Mouse (Mus musculus): ENCODE measurements around the gene Rnasek.

Gene Rnasek

GRCm38 (mm10) chr11:70218039-70218438 is 21.6 kb downstream of the Rnasek start:
- in situ Hi-C loops (cut with MboI): no loop called here

- in situ Hi-C loops (cut with MboI): no loop called here
Measured at GRCm38 (mm10) chr11:70216103-70216502, 23.5 kb downstream of the Rnasek start.

GRCm38 (mm10) chr11:70215301-70215700 is 24.3 kb downstream of the Rnasek start:
- in situ Hi-C loops (cut with MboI): no loop called here

- in situ Hi-C loops (cut with MboI): no loop called here
Measured at GRCm38 (mm10) chr11:70214856-70215209, 24.8 kb downstream of the Rnasek start.

- in situ Hi-C loops (cut with MboI): no loop called here
Measured at GRCm38 (mm10) chr11:70214191-70214855, 25.3 kb downstream of the Rnasek start.

GRCm38 (mm10) chr11:70213736-70214135 is 25.9 kb downstream of the Rnasek start:
- in situ Hi-C loops (cut with MboI): no loop called here

GRCm38 (mm10) chr11:70212896-70213295 is 26.7 kb downstream of the Rnasek start:
- in situ Hi-C loops (cut with MboI): no loop called here

GRCm38 (mm10) chr11:70212423-70212822 is 27.2 kb downstream of the Rnasek start, which contains the start of gene Slc16a11:
Gene Slc16a11, plus strand, starts transcription at chr11:70212752.
- in situ Hi-C loops (cut with MboI): no loop called here

GRCm38 (mm10) chr11:70211972-70212371 is 27.7 kb downstream of the Rnasek start:
- in situ Hi-C loops (cut with MboI): no loop called here

GRCm38 (mm10) chr11:70210681-70211080 is 29.0 kb downstream of the Rnasek start:
- in situ Hi-C loops (cut with MboI): no loop called here

- in situ Hi-C loops (cut with MboI): no loop called here
Measured at GRCm38 (mm10) chr11:70208778-70209388, 30.8 kb downstream of the Rnasek start.

- in situ Hi-C loops (cut with MboI): no loop called here
Measured at GRCm38 (mm10) chr11:70207283-70207682, 32.4 kb downstream of the Rnasek start.

- in situ Hi-C loops (cut with MboI): no loop called here
Measured at GRCm38 (mm10) chr11:70206801-70207200, 32.8 kb downstream of the Rnasek start.

GRCm38 (mm10) chr11:70201691-70202090 is 38.0 kb downstream of the Rnasek start:
- in situ Hi-C loops (cut with MboI): no loop called here

GRCm38 (mm10) chr11:70200036-70200608 is 39.5 kb downstream of the Rnasek start:
- in situ Hi-C loops (cut with MboI): no loop called here

GRCm38 (mm10) chr11:70199107-70199506 is 40.5 kb downstream of the Rnasek start:
- in situ Hi-C loops (cut with MboI): no loop called here

GRCm38 (mm10) chr11:70198332-70198731 is 41.3 kb downstream of the Rnasek start:
- in situ Hi-C loops (cut with MboI): no loop called here

- in situ Hi-C loops (cut with MboI): no loop called here
Measured at GRCm38 (mm10) chr11:70193354-70194285, 46.0 kb downstream of the Rnasek start.

- in situ Hi-C loops (cut with MboI): no loop called here
Measured at GRCm38 (mm10) chr11:70192157-70192556, 47.5 kb downstream of the Rnasek start.

- in situ Hi-C loops (cut with MboI): no loop called here
Measured at GRCm38 (mm10) chr11:70191188-70191587, 48.5 kb downstream of the Rnasek start.

GRCm38 (mm10) chr11:70189319-70190134 is 50.1 kb downstream of the Rnasek start:
- in situ Hi-C loops (cut with MboI): no loop called here

Measured in mature B cell (primary cell).